Mouse (Mus musculus): Measurements from ENCODE around the gene Utrn.

DNA sequence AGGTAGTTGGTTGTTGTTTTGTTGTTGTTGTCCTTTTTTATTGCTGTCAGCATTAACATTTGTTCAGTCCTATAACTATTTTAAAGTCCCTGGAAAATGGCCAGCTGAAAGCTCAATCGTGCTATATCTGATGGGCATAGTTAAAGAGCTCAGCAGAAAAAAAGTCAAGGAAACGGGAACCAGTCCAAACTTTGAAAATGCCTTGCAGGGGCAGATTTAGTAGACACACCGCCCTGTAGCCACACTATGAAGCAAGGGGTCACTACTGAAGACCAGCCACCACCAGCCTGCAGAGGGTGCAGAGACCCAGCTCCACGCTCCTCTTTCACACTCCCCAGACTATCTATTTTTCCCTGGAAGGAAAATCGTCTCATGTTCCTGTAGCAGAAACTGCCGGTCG lies 167.5 kb downstream of the Utrn start:
- TF ChIP-seq CTCF (IDR thresholded peaks at IDR 0.05; ENCODE audit: low read depth, low read length) = no peak
- TF ChIP-seq GATA1 (IDR thresholded peaks at IDR 0.05; ENCODE audit: borderline replicate concordance, low read length) = no peak
